ENCODE assay signal across 20 mouse cellular contexts in genomic region chr6:101027462-101027861, GRCm38 (mm10).
"Had no signal": no experiment of that assay in that cellular context is flagged by ENCODE, and none has a peak within 500 bp of the region (broad histone marks: within the 10 kb centered on the region; RNA-seq: fewer than 3 reads in every experiment).

No protein-coding gene starts in this region.

- H3K9me3 ChIP-seq: limb, embryonic 13.5 days; liver, embryonic 12.5 days; liver, embryonic 15.5 days; lung, embryonic 15.5 days had no signal

- H3K27me3 ChIP-seq: liver, embryonic 12.5 days; liver, embryonic 15.5 days; lung, embryonic 15.5 days; megakaryocyte, embryonic 14.5 days; neural tube, embryonic 13.5 days had no signal

- H3K36me3 ChIP-seq: limb, embryonic 13.5 days; liver, embryonic 12.5 days; liver, embryonic 15.5 days; lung, embryonic 15.5 days; neural tube, embryonic 13.5 days had no signal

- DNase-seq: kidney, adult 2 months; kidney, postnatal 10 days; kidney, postnatal 36 days; liver; lung, adult 18-20 months; lung, postnatal 10 days; lung, postnatal 36 days; midbrain, embryonic 14.5 days; retina, postnatal 1 day; right cerebral cortex, postnatal 25 days; thymus, adult 18-20 months; thymus, postnatal 36 days had no signal

- H3K9ac ChIP-seq: limb, embryonic 13.5 days; liver, embryonic 12.5 days; liver, embryonic 15.5 days; lung, embryonic 15.5 days; neural tube, embryonic 13.5 days had no signal

- H3K4me3 ChIP-seq: limb, embryonic 13.5 days; liver, embryonic 12.5 days; liver, embryonic 15.5 days; lung, embryonic 15.5 days; megakaryocyte, embryonic 14.5 days; myocyte; neural tube, embryonic 13.5 days had no signal

- H3K27ac ChIP-seq: limb, embryonic 13.5 days; liver, embryonic 12.5 days; liver, embryonic 15.5 days; lung, embryonic 15.5 days; neural tube, embryonic 13.5 days had no signal

- ATAC-seq: liver, embryonic 12.5 days had no signal

- H3K4me1 ChIP-seq: liver, embryonic 12.5 days; liver, embryonic 15.5 days; lung, embryonic 15.5 days; megakaryocyte, embryonic 14.5 days had no signal

- H3K4me2 ChIP-seq: limb, embryonic 13.5 days; liver, embryonic 12.5 days; liver, embryonic 15.5 days; lung, embryonic 15.5 days; midbrain, embryonic 11.5 days; neural tube, embryonic 13.5 days had no signal
